Mouse (Mus musculus) NIH3T3 (cell line): ENCODE data around the gene Ltb.
"Not testable (repeated sequence)": the region's sequence is repeated elsewhere in the genome, so short reads cannot be mapped to it uniquely, and the experiment has no call there.

Source experiments
- DNase-seq: peaks from one replicate; pipeline ENCODE4 v3.0.0-alpha.2; 2012; ENCODE audit warnings: low read depth

Gene Ltb

DNA sequence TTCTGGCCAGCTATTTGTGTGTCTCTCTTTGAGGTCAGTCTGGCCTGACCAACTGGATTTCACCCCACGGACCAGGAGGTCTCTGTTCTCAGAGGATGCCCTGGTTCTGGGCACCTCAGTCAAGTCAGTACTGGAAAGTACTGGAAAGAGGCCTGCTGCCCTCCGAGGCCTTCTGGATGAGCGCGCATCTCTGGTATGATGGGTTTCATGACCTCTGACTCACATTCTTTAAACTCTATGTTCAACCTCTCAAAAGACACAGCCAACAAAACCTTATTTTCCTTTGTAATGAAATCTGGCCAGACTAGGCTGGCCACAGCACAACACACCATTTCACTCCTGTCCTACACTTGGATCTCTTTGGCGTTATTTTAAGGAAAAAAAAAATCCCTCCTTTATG lies 31.2 kb downstream of the Ltb start:
- peak; percentile 69 for DNase-seq

DNA sequence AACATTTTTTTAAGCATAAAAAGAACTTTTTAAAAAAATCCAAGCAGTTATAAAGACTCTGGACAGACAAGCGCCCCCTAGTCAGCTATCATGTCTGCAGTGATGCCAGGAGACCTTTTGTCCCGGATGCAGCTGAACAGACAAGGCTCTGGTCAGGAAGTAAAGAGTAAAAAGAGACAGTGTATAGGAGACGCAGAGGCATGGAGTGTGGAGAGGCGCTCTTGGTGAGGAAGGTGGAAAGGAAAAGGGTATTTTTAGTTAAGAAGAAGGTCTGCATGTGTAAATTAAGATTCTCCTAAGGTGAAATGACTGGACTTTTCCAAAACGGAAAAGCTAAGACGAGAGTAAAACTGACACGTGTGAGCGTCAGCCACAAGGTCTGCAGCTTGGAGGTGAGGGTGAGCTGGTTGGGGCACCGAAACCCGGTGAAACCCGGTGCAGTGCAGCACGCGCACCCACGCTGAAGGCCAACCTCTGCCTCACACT lies 32.4 kb downstream of the Ltb start:
- DNase-seq: no peak

GRCm38 (mm10) chr17:35231022-35231421 lies 36.8 kb downstream of the Ltb start:
- DNase-seq: no peak

DNA sequence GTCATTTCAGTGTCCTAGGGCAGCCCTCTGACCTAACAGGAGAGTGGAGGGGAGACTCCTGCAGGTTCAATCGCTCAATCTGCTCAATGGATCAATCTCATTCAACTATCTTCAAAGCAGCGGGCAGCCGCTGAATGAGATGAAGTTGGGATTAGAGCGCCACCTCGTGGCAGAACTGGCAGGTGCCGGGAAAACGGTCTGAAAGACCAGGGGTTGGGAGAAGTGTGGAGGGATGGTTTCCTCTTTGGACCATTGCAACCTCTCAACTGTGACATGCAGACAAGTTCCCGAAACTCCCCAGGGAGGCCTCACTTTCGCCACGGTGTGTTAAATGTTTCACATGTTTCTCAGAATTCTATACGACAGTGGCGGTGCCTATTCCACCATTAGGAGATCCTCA lies 37.8 kb downstream of the Ltb start:
- peak; percentile 93 for DNase-seq

GRCm38 (mm10) chr17:35232659-35233058 lies 38.4 kb downstream of the Ltb start:
- DNase-seq: no peak

DNA sequence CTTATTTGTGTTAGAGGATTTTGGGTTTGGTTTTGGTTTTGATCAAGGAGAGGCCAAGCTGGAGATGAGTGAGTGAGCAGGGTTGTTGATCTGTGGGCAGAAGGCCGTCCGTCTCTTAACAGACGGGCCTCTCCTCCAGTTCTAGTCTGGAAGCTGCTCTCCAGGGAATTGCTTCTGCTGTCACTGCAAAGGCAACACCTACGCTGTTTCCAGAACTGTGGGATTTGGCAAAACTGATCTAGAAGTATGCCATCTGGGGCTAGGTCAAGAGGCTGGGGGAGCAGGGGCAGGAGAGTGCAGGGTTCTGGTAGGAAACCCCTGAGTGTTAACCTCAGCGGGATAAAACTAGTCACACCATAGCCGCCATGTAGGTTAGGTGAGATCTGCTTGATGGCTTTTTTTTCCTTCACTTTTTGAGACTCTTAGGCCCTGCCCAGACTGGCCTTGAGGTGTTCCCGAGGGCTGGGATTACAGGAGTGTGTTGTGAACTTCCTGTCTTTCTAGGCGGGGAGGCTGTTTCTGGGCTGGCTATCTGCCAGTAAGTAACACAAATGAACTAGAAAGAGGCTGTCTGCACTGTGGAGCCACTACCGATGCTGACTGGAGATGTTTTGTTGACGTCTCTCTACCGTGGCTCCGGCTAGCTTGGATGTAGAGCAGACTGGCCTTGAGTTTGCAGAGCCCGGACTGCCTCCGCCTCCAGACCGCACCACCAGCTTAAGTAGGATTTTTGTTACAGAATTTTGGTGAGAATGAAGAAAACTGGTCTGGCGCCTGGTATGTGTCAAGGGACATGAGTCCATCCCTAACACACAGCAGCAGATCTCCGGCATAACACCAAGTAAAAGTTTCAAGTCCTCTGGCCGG lies 39.1 kb downstream of the Ltb start, which contains the start of gene Atp6v1g2:
TSS of gene Atp6v1g2 (plus strand) at position 547 of the 867 bp plus-strand sequence.
- no peak for DNase-seq

DNA sequence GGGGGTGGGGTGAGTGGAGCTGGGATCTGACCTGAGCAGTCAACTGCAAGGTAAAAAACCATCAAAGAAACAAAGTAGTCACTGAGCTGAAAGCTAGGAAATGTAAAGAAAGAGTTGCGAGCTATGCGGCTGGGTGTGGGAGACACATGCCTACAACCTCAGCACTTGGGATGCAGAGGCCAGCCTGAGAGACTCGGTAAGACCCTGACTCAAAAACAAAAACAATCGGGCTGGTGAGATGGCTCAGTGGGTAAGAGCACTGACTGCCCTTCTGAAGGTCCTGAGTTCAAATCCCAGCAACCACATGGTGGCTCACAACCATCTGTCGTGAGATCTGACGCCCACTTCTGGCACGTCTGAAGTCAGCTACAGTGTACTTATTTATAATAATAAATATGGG lies 39.9 kb downstream of the Ltb start:
- DNase-seq: not testable (repeated sequence)

- peak; percentile 69 for DNase-seq
These were observed 40.7 kb downstream of the Ltb start for GRCm38 (mm10) chr17:35234903-35235302.

- DNase-seq: peak; percentile 98
These were observed 41.6 kb downstream of the Ltb start, which contains the start of gene Nfkbil1 for GRCm38 (mm10) chr17:35235614-35236389. Nfkbil1 (minus strand) TSS chr17:35235792.

- peak; percentile 95 for DNase-seq
These were observed 42.1 kb downstream of the Ltb start for GRCm38 (mm10) chr17:35236390-35236746.

- no peak for DNase-seq
These were observed 42.8 kb downstream of the Ltb start for GRCm38 (mm10) chr17:35236996-35237395.

DNA sequence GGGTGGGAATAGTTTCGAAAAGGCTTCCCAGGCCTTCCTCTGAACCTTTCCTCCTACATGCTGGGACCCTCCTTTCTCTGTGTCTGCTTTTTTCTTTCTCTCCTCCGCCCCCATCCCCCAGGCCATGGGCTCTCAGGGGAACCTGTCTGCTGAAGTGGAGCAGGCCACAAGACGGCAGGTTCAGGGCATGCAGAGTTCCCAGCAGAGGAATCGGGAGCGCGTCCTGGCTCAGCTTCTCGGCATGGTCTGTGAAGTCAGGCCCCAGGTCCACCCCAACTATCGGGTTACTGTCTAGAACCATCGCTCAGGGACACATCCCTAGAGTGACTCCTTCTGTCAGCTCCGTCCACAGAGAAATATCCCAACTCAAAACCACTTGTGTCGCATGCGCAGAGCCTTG lies 43.3 kb downstream of the Ltb start:
- DNase-seq: no peak

GRCm38 (mm10) chr17:35239700-35240099 lies 45.5 kb downstream of the Ltb start:
- no peak for DNase-seq

- DNase-seq: no peak
These were observed 46.4 kb downstream of the Ltb start for GRCm38 (mm10) chr17:35240384-35241304.

- DNase-seq: peak; percentile 98
These were observed 47.2 kb downstream of the Ltb start, which contains the start of gene Ddx39b for GRCm38 (mm10) chr17:35241305-35242014. Ddx39b (plus strand) TSS chr17:35241746.

DNA sequence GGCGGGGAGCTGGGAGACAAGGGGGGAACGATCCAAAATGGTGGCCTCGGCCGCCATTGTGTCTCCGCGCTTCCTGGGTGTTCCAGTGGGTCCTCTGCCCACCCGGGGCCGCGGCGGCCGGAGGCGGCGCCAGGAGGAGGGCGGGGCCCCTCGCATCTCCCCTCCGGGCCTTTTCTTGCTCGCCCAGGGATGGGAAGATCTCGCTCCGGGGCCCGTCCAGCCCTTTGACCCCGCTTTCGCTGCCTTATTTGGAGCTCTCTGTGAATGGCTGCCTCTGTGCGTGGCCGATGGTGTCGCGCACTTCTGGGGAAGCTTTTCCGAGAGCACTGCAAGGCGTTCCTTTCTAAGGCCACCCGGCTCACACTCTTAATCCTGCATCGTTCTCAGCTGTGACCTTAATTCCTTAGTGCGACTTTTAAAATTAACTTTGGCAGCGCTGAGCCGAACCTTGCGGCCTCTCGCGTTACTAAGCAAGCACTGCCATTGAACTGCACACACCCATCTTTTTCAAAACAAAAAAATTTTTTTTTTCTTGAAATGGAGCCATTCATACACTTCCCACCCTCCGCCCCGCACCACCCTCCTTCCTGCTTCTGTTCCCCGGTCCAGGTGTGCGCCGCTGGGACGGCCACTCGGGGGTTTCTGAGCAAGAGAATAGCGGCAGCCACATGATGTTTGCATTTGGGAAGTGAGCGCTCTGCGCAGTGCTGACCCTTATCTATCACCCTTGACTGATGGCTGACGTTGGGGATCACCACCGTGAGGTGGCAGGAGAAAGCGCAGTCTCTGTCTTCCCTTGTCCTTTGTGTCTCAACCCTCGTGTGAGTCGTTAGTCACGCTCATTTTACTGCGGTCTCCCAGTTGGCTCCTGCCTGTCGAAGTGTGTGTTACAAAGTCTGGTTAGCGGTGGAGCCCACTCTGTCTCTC lies 48.0 kb downstream of the Ltb start:
- DNase-seq: peak; percentile 88

GRCm38 (mm10) chr17:35243086-35243485 lies 48.8 kb downstream of the Ltb start:
- peak; percentile 81 for DNase-seq

GRCm38 (mm10) chr17:35244999-35245398 lies 50.8 kb downstream of the Ltb start:
- DNase-seq: no peak
